Mouse (Mus musculus) megakaryocyte, embryonic 14.5 days (primary cell): ENCODE data around the gene Stc2. TPM values are rescaled to one million over a fixed set of nuclear protein-coding genes. Genes with fewer than 3 reads are reported as not detected.

Source experiments
- H3K27me3 ChIP-seq: replicated peaks from 2 replicates; pipeline ENCODE3; 2012; ENCODE audit warnings: inconsistent platforms
- H3K36me3 ChIP-seq: replicated peaks from 2 replicates; pipeline ENCODE3; 2012; ENCODE audit warnings: low read length, inconsistent platforms, mixed read lengths
- H3K4me1 ChIP-seq: 2 replicates; pipeline ENCODE4 v1.6.1; 2012; ENCODE audit warnings: inconsistent platforms
- H3K4me3 ChIP-seq: replicated peaks from 2 replicates; pipeline ENCODE3; 2012; ENCODE audit warnings: moderate library complexity, mild to moderate bottlenecking, inconsistent platforms
- H3K9me3 ChIP-seq: 2 replicates; pipeline ENCODE4 v1.6.1; 2012; ENCODE audit warnings: inconsistent platforms
- FLI1 ChIP-seq: IDR thresholded peaks from 2 replicates; pipeline ENCODE4 v1.6.1; 2012; ENCODE audit warnings: low read length, inconsistent platforms, mixed read lengths
- GATA1 ChIP-seq: IDR thresholded peaks from 3 replicates; pipeline ENCODE4 v1.6.1; 2012; ENCODE audit warnings: mixed read lengths, low read length, inconsistent platforms, borderline replicate concordance
- polyA plus RNA-seq: library from polyadenylated mRNA; stranded (reverse); fragments of >175 nt; gene quantifications from 2 replicates; pipeline ENCODE4 v1.2.3, GENCODE M21; 2012; ENCODE audit warnings: low replicate concordance; ENCODE audit not compliant: insufficient read depth

Gene Stc2
- polyA plus RNA-seq = 10.8 and 15.5 TPM in 2 replicates

GRCm38 (mm10) chr11:31369648-31370286, at the start of gene Stc2:
Stc2 (minus strand) TSS chr11:31370074.
- Histone ChIP-seq H3K4me1 (peaks cover 72% of the 10 kb centered on the region), H3K27me3 (peaks cover 2% of the 10 kb centered on the region), H3K9me3 (no peaks in the 10 kb centered on the region), H3K36me3 (peaks cover 29% of the 10 kb centered on the region), H3K4me3 (peak within 1 kb of the TSS; percentile 99)
- no peak for TF ChIP-seq GATA1
- no peak for TF ChIP-seq FLI1

GRCm38 (mm10) chr11:31417071-31417470, 47.2 kb upstream of the Stc2 start:
- Histone ChIP-seq H3K27me3 (no peaks in the 10 kb centered on the region), H3K36me3 (no peaks in the 10 kb centered on the region), H3K4me1 (peaks cover 9% of the 10 kb centered on the region; the same call in 1 of the 2 replicates), H3K4me3 (no peak overlapping the region), H3K9me3 (no peaks in the 10 kb centered on the region)
- TF ChIP-seq GATA1 = no peak
- TF ChIP-seq FLI1 = no peak

- no peaks in the 10 kb centered on the region for H3K27me3 ChIP-seq
- peaks cover 9% of the 10 kb centered on the region; the same call in 1 of the 2 replicates for H3K4me1 ChIP-seq
- H3K36me3 ChIP-seq = no peaks in the 10 kb centered on the region
- H3K4me3 ChIP-seq = no peak overlapping the region
- peaks cover 3% of the 10 kb centered on the region; the same call in 1 of the 2 replicates for H3K9me3 ChIP-seq
- TF ChIP-seq GATA1 (no peak), FLI1 (no peak)
Observed at GRCm38 (mm10) chr11:31412376-31412775, 42.5 kb upstream of the Stc2 start.

- H3K9me3 ChIP-seq = peaks cover 8% of the 10 kb centered on the region
- TF ChIP-seq FLI1 (no peak), GATA1 (no peak)
- peak overlapping the region; percentile 34 for H3K4me3 ChIP-seq
- no peaks in the 10 kb centered on the region for H3K27me3 ChIP-seq
- no peaks in the 10 kb centered on the region for H3K36me3 ChIP-seq
- H3K4me1 ChIP-seq = peaks cover 14% of the 10 kb centered on the region
Observed at GRCm38 (mm10) chr11:31406736-31407135, 36.9 kb upstream of the Stc2 start.

- H3K4me1 ChIP-seq = peaks cover 25% of the 10 kb centered on the region
- no peak overlapping the region for H3K4me3 ChIP-seq
- no peaks in the 10 kb centered on the region for H3K27me3 ChIP-seq
- peaks cover 5% of the 10 kb centered on the region for H3K9me3 ChIP-seq
- no peaks in the 10 kb centered on the region for H3K36me3 ChIP-seq
- TF ChIP-seq GATA1 = no peak
- TF ChIP-seq FLI1 = no peak
Observed at GRCm38 (mm10) chr11:31403080-31403479, 33.2 kb upstream of the Stc2 start.

- TF ChIP-seq GATA1 (no peak), FLI1 (no peak)
- Histone ChIP-seq H3K27me3 (no peaks in the 10 kb centered on the region), H3K9me3 (peaks cover 5% of the 10 kb centered on the region), H3K4me3 (no peak overlapping the region), H3K36me3 (no peaks in the 10 kb centered on the region), H3K4me1 (peaks cover 52% of the 10 kb centered on the region)
Observed at GRCm38 (mm10) chr11:31398604-31399003, 28.7 kb upstream of the Stc2 start.

GRCm38 (mm10) chr11:31396638-31397417, 27.0 kb upstream of the Stc2 start:
- no peak overlapping the region for H3K4me3 ChIP-seq
- no peak for TF ChIP-seq FLI1
- no peak for TF ChIP-seq GATA1
- H3K36me3 ChIP-seq = no peaks in the 10 kb centered on the region
- H3K9me3 ChIP-seq = peaks cover under 1% of the 10 kb centered on the region; the same call in 1 of the 2 replicates
- H3K27me3 ChIP-seq = no peaks in the 10 kb centered on the region
- H3K4me1 ChIP-seq = peaks cover 64% of the 10 kb centered on the region

GRCm38 (mm10) chr11:31394026-31394425, 24.2 kb upstream of the Stc2 start:
- H3K36me3 ChIP-seq = no peaks in the 10 kb centered on the region
- H3K27me3 ChIP-seq = no peaks in the 10 kb centered on the region
- TF ChIP-seq FLI1 (no peak), GATA1 (no peak)
- H3K4me3 ChIP-seq = no peak overlapping the region
- peaks cover 72% of the 10 kb centered on the region for H3K4me1 ChIP-seq
- H3K9me3 ChIP-seq = no peaks in the 10 kb centered on the region

GRCm38 (mm10) chr11:31392340-31392739, 22.5 kb upstream of the Stc2 start:
- H3K4me3 ChIP-seq = no peak overlapping the region
- TF ChIP-seq GATA1 (no peak), FLI1 (no peak)
- H3K4me1 ChIP-seq = peaks cover 68% of the 10 kb centered on the region
- no peaks in the 10 kb centered on the region for H3K27me3 ChIP-seq
- H3K9me3 ChIP-seq = no peaks in the 10 kb centered on the region
- H3K36me3 ChIP-seq = no peaks in the 10 kb centered on the region

- H3K27me3 ChIP-seq = peaks cover 3% of the 10 kb centered on the region
- H3K4me3 ChIP-seq = no peak overlapping the region
- no peaks in the 10 kb centered on the region for H3K36me3 ChIP-seq
- no peaks in the 10 kb centered on the region for H3K9me3 ChIP-seq
- H3K4me1 ChIP-seq = peaks cover 63% of the 10 kb centered on the region
- TF ChIP-seq FLI1 (no peak), GATA1 (no peak)
Observed at GRCm38 (mm10) chr11:31388890-31389289, 19.0 kb upstream of the Stc2 start.
